Mouse (Mus musculus): ENCODE measurements around the gene Camkk2.
A peak's percentile ranks its signal among the peaks of the same experiment; 100 is the strongest.

Camkk2 gene

GRCm38 (mm10) chr5:122736761-122737160 lies 42.4 kb downstream of the Camkk2 start:
- DNase-seq (ENCODE audit: low read depth, low spot score), result no peak

GRCm38 (mm10) chr5:122735853-122736252 lies 43.4 kb downstream of the Camkk2 start:
- no peak for DNase-seq (ENCODE audit: low read depth, low spot score)

DNA sequence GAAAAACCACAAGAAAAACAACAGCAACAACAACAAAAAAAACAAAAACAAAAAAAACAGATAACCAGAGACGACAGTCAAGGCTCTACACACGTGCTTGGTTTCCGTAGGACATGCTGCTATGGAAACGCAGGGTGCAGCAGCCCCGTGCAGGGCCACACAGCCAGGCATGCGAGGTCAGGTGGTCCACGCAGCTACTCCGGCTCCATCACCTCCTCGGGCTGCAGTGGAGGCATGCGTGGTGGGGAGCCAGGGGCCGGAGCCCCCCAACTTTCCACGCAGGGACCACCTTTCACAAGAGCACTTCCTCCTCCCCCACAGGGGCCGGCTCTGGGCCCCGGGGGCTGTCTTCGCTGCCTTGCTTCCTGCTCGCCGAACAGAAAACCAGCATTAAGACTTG lies 45.3 kb downstream of the Camkk2 start:
- DNase-seq (ENCODE audit: low read depth, low spot score), result no peak

DNA sequence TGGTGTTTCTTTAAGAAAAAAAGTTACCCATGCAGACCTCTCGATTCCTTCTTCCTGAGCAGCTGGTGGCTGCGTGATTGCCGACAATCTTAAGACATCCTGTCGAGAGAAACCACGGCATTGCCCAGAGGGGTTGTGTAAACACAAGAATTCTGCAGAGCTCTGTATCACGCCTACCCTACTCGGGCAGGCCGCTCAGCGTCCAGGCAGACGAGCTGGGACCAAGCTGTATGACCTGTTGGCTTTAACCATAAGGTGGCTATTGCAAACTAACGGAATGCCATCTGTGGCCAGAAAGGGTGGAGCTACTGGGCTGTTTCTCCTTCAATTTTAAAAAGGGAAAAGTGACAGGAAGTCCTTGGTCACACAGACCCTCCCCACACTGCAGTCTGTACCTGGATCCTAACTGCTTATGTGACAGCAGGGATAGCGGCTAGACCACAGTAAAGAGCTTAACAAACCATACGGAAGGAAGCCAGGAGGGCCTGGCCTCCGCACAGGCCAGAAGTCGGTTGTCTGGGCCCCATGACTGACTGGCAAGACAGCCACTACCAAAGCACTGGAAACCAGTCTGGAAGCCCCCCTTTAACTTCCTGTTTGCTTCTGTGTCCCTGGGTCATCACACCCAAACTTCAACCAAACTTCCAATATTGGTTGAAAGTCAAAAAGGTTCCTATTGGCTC lies 47.1 kb downstream of the Camkk2 start:
- DNase-seq (ENCODE audit: low read depth, low spot score), result peak; percentile 79

DNA sequence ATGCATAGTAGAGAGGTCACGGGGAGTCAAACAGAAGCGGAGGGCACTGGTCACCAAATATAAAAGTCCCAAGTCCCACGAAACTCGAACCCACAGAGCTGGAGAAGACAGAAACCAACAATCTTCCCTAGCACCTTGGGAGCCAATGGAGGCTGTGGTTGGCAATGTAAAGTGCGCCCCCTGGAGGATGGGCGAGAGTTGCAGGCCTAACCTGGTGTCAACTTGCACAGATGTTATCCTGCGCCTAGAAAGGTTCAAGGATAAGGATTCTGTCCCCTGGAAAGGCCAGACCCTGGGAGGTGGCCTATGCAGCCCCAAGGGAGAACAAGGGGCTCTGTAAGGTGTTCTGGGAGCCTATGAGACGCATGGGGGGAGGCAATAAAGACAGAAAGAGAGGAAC lies 47.9 kb downstream of the Camkk2 start:
- peak; percentile 67 for DNase-seq (ENCODE audit: low read depth, low spot score)

DNA sequence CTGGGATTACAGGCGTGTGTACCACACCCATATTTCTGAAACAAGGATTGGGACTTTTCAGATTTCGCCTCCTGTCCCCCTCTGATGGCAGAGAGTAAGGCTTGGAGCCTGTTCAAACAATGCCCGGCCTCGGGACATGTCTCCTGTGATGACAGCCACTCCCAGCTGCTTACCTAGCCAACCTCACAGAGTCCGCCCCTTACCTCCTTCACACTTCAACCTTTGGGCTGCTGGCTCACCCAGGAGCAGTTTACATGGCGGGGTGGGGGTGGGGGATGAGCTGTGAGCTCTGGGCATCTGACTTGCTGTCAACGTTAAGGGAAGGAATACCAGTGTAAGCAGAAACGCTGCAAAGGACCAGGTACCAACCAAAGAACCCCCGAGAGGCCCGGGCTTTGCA lies 48.4 kb downstream of the Camkk2 start:
- DNase-seq (ENCODE audit: low read depth, low spot score), result no peak

DNA sequence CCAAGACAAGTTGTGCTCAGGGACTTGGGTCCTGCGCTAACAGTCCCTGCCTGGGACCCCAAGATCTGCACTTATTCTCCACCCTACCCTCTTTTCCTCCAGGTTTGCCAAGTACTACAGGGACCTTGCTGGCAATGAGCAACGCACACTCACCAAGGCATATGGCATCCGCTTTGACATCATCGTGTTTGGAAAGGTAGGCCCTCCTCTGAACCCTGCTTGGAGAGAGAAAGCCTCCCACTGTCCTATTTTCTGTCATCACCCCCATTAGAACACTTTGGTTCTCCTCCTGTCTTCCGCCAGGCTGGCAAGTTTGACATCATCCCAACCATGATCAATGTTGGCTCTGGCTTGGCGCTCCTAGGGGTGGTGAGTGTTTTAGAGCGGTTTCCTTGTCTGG lies 52.1 kb downstream of the Camkk2 start:
- no peak for DNase-seq (ENCODE audit: low read depth, low spot score)

DNA sequence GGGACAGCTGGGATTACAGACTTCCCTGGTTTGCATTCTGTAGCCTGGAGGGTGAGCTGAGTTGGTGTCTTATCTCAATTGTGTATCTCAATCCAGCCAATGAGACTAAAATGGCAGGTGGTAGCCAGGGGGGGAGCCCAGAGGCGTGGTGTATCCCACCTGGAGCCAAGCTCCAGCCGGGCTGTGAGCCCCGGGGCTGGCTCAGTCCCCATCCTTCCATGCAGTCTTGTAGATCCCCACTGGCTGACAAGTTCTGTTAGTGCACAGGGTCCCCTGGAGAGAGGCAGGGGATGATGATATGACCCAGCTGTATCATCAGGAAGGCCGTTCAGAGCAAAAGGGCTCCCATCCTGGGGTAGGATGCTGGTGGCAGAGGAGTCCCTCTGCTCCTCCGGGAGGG lies 52.6 kb downstream of the Camkk2 start:
- no peak for DNase-seq (ENCODE audit: low read depth, low spot score)

DNA sequence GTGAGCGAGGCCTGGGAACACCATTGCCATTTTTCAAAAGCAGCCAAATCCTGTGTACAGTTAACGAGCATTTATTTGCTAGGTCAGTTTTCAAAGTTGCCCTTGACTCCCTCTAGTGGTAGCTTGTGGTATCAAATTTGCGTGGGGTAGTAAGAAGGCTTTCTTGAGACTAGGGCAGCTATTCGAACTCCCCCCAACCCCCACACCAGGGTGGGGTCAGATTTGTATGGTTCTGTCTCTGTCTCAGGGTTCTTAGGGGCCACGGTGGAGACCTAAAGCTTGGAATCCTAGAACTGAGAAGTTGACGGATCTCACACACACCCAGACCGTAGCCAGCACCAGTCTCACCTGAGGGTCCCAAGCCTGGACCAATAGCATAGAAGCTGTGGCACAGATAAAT lies 53.1 kb downstream of the Camkk2 start:
- DNase-seq (ENCODE audit: low read depth, low spot score), result peak; percentile 87

GRCm38 (mm10) chr5:122725453-122725852 lies 53.8 kb downstream of the Camkk2 start:
- DNase-seq (ENCODE audit: low read depth, low spot score), result no peak

GRCm38 (mm10) chr5:122719168-122719567 lies 60.0 kb downstream of the Camkk2 start:
- DNase-seq (ENCODE audit: low read depth, low spot score), result no peak

- no peak for DNase-seq (ENCODE audit: low read depth, low spot score)
Measured at GRCm38 (mm10) chr5:122718400-122718799, 60.8 kb downstream of the Camkk2 start.

- no peak for DNase-seq (ENCODE audit: low read depth, low spot score)
Measured at GRCm38 (mm10) chr5:122716793-122717192, 62.4 kb downstream of the Camkk2 start.

- DNase-seq (ENCODE audit: low read depth, low spot score), result no peak
Measured at GRCm38 (mm10) chr5:122715723-122716122, 63.5 kb downstream of the Camkk2 start.

DNA sequence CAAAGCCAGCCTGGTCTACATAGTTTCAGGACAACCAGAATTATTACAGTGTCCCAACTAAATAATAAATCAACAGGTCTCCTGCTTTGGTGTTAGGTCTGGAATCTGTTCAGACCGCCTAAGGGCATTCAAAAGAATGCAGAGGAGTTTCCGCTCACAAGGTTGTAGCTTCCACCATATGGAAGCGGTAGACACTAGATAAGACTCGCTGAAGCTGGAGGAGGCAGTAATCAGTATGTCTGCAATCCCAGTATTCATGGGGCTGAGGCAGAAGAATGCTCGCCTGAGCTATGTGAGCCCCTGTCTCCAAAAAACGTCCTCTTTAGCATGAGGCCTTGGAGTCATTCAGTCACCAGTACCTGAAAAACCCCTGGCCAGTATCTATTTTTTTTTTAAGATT lies 70.4 kb downstream of the Camkk2 start:
- DNase-seq (ENCODE audit: low read depth, low spot score), result peak; percentile 39

DNA sequence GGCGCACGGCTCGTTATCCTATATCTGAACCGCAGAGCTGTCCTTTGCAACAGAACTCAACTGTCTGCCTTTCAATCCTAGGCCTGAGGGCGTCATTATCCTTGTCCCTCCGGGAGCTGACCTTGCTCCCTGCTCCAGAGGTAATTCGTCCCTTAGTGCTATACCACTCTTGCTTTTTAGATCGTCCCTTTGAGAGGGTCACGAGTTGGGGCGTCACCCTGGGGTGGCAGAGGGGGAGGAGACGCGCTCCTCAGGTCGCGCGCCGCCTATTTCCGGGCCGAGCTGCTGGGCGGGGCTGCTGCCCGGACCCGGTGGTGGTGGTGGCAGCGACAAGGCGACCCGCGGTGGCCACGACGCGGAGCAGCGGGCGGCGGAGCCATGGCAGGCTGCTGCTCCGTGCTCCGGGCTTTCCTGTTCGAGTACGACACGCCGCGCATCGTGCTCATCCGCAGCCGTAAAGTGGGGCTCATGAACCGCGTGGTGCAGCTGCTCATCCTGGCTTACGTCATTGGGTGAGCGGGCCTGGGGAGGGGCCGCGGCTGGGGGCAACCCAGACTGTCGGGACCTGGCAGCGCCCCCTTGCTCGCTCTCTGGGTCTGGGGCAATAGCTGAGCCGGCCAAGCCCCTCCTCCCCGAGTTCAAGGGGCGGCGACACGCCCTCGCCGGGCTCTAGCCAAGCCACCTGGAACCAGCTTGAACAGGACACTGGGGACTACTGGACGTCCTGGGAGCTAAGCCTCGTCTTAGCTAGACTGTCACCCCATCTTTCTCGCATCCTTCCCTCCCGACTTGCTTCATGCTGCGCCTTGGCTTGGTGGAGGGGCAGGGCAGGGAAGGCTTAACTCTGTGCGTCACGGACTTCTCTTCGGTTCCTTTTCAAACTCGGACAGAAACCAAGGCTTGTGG lies 71.7 kb downstream of the Camkk2 start, which contains the start of gene P2rx4:
TSS of gene P2rx4 (plus strand) at position 269 of the 906 bp plus-strand sequence.
- DNase-seq (ENCODE audit: low read depth, low spot score), result peak; percentile 75

- no peak for DNase-seq (ENCODE audit: low read depth, low spot score)
Measured at GRCm38 (mm10) chr5:122706917-122707275, 72.3 kb downstream of the Camkk2 start.

DNA sequence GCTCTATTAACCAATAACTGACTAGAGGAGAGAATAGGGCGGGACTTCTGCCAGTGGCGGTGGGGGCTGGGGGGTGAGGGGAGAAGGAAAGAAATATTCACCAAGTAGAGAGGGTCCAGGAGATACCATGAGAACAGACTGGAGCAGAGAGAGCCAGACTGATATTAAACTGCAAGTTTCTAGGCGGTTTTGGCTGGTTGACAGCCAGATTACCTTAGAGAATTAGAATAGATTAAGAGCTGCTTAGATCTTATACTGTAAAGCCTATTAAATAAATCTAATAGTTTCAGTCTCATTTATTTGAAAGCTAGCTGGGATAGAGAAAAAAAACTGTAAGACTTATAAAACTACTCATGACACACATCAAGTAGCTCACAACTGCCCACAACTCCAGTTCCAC lies 74.0 kb downstream of the Camkk2 start:
- no peak for DNase-seq (ENCODE audit: low read depth, low spot score)

DNA sequence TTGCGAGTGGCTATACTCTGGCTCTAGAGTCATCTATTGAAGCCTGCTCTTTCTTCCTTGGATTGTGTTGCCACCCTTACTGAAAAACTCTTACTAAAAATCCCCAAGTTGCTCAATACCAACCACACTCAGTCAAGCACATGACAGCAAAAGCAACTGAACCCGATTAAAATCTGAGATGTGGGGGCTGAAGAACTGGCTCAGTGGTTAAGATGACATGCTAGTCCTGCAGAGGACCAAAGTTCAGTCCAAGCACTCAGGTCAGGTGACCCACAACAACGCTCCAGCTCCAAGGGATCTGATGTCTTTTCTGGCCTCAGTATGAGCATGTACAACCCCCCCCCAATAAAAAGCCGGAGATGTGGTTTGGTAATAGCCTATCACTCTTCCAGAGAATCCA lies 74.6 kb downstream of the Camkk2 start:
- no peak for DNase-seq (ENCODE audit: low read depth, low spot score)

DNA sequence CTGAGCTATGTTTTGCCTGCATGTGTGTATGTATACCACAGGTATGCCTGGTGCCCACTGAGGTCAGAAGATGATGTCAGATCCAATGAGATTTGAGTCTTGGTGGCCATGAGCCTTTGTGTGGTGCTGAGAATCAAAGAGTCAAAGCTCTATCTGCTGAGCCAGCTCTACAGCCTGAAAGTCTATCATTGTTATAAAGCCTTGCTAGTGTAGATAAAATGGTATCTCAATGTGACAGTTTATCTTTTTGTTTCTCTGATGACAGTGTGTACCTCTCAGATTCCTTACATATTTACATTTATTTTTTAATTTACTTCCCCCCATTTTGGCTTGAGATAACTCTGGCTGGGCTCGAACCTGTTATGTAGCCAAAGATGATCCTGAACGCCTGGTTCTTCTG lies 75.6 kb downstream of the Camkk2 start:
- DNase-seq (ENCODE audit: low read depth, low spot score), result no peak

DNA sequence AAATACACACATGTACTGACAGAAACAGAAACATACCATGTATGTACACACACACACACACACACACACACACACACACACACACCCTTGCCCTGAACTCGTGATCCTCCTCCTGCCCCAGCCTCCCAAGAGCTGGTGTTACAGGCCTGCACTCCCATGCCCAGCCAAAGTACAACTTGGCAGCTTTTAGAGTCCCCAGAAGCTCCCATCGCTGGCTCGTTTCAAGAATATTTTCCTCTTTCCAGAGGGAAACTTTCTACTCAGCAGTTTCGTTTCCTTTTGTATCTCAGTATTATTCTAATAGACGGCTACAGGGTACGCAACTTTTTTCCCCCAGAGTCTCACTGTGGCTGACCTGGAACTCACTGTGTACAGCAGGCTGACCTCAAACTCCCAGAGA lies 77.1 kb downstream of the Camkk2 start:
- DNase-seq (ENCODE audit: low read depth, low spot score), result no peak

GRCm38 (mm10) chr5:122700837-122701212 lies 78.4 kb downstream of the Camkk2 start:
- DNase-seq (ENCODE audit: low read depth, low spot score), result peak; percentile 32
